Mouse (Mus musculus): ENCODE measurements around the gene Serbp1.

The Serbp1 gene

GRCm38 (mm10) chr6:67236491-67237234, 1.3 kb upstream of the Serbp1 start:
- no peak for DNase-seq

GRCm38 (mm10) chr6:67241263-67241662, 3.3 kb downstream of the Serbp1 start:
- DNase-seq, result no peak

- DNase-seq, result no peak
Measured at GRCm38 (mm10) chr6:67243765-67244420, 5.9 kb downstream of the Serbp1 start.

- no peak for DNase-seq
Measured at GRCm38 (mm10) chr6:67244451-67244850, 6.5 kb downstream of the Serbp1 start.

GRCm38 (mm10) chr6:67251095-67251494, 13.1 kb downstream of the Serbp1 start:
- no peak for DNase-seq

GRCm38 (mm10) chr6:67264935-67265334, 27.0 kb downstream of the Serbp1 start:
- DNase-seq, result no peak

- DNase-seq, result no peak
Measured at GRCm38 (mm10) chr6:67266159-67266657, 28.2 kb downstream of the Serbp1 start.

- DNase-seq, result peak; percentile 95 to 97
Measured at GRCm38 (mm10) chr6:67266664-67267407, 28.9 kb downstream of the Serbp1 start.

GRCm38 (mm10) chr6:67267408-67268244, 29.6 kb downstream of the Serbp1 start:
- peak; percentile 59 to 69 for DNase-seq

- no peak for DNase-seq
Measured at GRCm38 (mm10) chr6:67268245-67268612, 30.3 kb downstream of the Serbp1 start.

- DNase-seq, result no peak
Measured at GRCm38 (mm10) chr6:67268983-67269382, 31.0 kb downstream of the Serbp1 start.

- DNase-seq, result no peak
Measured at GRCm38 (mm10) chr6:67269459-67269858, 31.5 kb downstream of the Serbp1 start.

GRCm38 (mm10) chr6:67277944-67278343, 40.0 kb downstream of the Serbp1 start:
- DNase-seq, result no peak

- no peak for DNase-seq
Measured at GRCm38 (mm10) chr6:67281614-67282197, 43.7 kb downstream of the Serbp1 start.

GRCm38 (mm10) chr6:67282897-67283296, 44.9 kb downstream of the Serbp1 start:
- no peak for DNase-seq

GRCm38 (mm10) chr6:67292042-67292623, 54.2 kb downstream of the Serbp1 start:
- no peak for DNase-seq

GRCm38 (mm10) chr6:67296126-67296525, 58.1 kb downstream of the Serbp1 start:
- peak in 1 of 2 experiments; percentile 24 for DNase-seq

GRCm38 (mm10) chr6:67298742-67299141, 60.8 kb downstream of the Serbp1 start:
- DNase-seq, result no peak

- DNase-seq, result peak in 1 of 2 experiments; percentile 17
Measured at GRCm38 (mm10) chr6:67300300-67300699, 62.3 kb downstream of the Serbp1 start.

GRCm38 (mm10) chr6:67300710-67301163, 62.8 kb downstream of the Serbp1 start:
- DNase-seq, result peak in 1 of 2 experiments; percentile 23

GRCm38 (mm10) chr6:67301230-67301629, 63.3 kb downstream of the Serbp1 start:
- DNase-seq, result no peak

- DNase-seq, result no peak
Measured at GRCm38 (mm10) chr6:67302471-67302870, 64.5 kb downstream of the Serbp1 start.

Data from kidney, postnatal 4 days (tissue).